Mouse (Mus musculus) thymus, adult 2 months (tissue): ENCODE measurements around the gene Adgb. TPM values are rescaled to one million over a fixed set of nuclear protein-coding genes. Genes with fewer than 3 reads are reported as not detected.

Experiments used
- DNase-seq: peaks from one replicate; pipeline ENCODE4 v3.0.0; 2021
- H3K27ac ChIP-seq: fragments of 200-500 bp; 2 replicates; pipeline ENCODE4 v1.5.1; 2012; ENCODE audit warnings: low read length, control low read depth; ENCODE audit not compliant: control insufficient read depth, insufficient read depth
- H3K27me3 ChIP-seq: fragments of 200-500 bp; 2 replicates; pipeline ENCODE4 v1.6.1; 2012; ENCODE audit warnings: mild to moderate bottlenecking, low read length, moderate library complexity, mixed read lengths; ENCODE audit not compliant: control insufficient read depth, insufficient read depth
- H3K36me3 ChIP-seq: fragments of 200-500 bp; 2 replicates; pipeline ENCODE4 v1.6.1; 2012; ENCODE audit warnings: mild to moderate bottlenecking, low read length, moderate library complexity; ENCODE audit not compliant: control insufficient read depth, insufficient read depth
- H3K4me1 ChIP-seq: fragments of 200-500 bp; replicated peaks from 2 replicates; pipeline ENCODE4 v1.6.1; 2012; ENCODE audit warnings: low read length; ENCODE audit not compliant: control insufficient read depth, insufficient read depth
- H3K4me3 ChIP-seq: fragments of 200-500 bp; 2 replicates; pipeline ENCODE4 v1.5.1; 2012; ENCODE audit warnings: mild to moderate bottlenecking, low read length, control low read depth, moderate library complexity; ENCODE audit not compliant: control insufficient read depth, insufficient read depth
- CTCF ChIP-seq: fragments of 200-500 bp; IDR thresholded peaks from 2 replicates; pipeline ENCODE4 v1.5.1; 2012; ENCODE audit warnings: mild to moderate bottlenecking, control low read depth, low read length, moderate library complexity, borderline replicate concordance; ENCODE audit not compliant: control insufficient read depth, poor library complexity, insufficient read depth; ENCODE audit errors: extremely low read depth
- POLR2A ChIP-seq: fragments of 200-500 bp; IDR thresholded peaks from 2 replicates; pipeline ENCODE4 v1.6.1; 2012; ENCODE audit warnings: mild to moderate bottlenecking, low read length, control low read depth, moderate library complexity; ENCODE audit not compliant: control insufficient read depth, poor library complexity, insufficient read depth; ENCODE audit errors: extremely low read depth
- WGBS: fragments of 180-500 bp; shearing (Covaris S2); methylation state at CpG from one replicate; pipeline ENCODE4 v1.1.7; 2018; 5-methylcytosine and 5-hydroxymethylcytosine counted together
- polyA plus RNA-seq: library from polyadenylated mRNA; depleted of rRNA; stranded (reverse); fragments of >200 nt; gene quantifications from 2 replicates; pipeline ENCODE4 v1.2.3, GENCODE M21; 2012

Adgb gene
- polyA plus RNA-seq, 1 experiment: 0.74 TPM

DNA sequence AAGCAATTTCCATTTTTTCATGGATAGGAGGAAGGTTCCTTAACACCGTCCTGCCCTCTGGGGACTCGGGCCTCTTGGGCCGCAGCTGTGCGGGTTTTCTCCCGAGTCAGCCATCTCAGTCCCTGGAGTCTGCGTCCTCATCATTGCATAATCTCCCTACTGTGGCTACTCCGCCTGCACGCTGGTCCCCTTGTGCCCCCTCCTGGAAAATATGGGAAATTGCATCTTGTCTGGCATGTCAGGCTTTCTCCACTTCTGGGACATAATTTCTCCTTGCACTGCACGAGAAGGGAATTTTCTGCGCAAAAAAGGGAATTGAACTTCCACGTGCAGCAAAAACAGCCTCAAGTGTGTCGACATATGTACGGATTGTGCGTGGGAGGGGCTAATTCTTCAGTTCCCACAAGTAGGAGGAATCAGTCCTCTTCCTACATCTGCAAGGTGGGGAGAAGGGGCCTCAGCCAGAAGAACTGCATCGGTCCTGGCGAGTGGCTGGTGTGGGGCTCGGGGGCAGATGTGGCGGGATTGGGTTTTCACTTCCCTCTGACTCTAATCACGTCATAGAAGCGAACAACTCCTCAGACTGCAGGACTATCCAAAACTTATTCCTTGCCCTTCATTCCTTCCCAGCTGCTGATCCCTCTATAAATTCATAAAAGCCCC is 150.9 kb downstream of the Adgb start:
- DNase-seq: peak; percentile 37
- Histone ChIP-seq H3K36me3 (no peaks in the 10 kb centered on the region), H3K4me3 (no peak overlapping the region), H3K4me1 (peaks cover 3% of the 10 kb centered on the region), H3K27ac (no peak overlapping the region), H3K27me3 (no peaks in the 10 kb centered on the region)
- 9% methylated on average over 20 of the region's 20 CpGs for WGBS
- TF ChIP-seq POLR2A (no peak), CTCF (peak; percentile 61; the same call in 1 of the 2 replicates)

DNA sequence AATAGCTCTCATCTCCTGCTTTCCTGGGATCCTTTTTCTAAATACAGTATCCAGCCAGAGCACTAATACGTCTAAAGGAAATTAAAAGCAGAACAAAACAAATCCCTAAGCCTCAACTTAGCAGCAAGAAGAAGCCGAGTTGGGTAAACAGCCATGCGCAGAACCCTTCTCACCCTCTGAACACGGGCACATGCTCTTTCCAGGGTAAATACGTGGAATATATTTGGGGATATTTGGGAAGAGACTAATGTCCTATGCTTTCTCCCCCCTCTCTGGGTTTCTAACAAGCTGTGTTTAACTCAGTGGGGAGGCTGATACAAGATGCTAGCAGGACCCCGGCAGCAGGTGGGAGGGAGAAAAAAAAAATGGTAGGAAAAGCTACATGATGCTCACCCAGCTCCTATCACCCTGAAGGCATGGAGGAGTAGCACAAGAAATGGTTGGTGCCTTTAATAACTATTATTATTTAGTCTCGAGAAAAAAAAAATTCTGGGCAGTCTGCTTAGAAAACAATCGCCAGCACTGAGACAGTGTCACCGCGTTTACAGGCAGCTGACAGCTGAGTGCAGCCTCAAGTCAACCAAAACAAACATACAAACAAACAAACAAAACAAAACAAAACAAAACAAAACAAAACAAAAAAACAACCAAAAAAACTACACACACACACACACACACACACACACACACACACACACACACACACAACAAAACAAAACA is 151.6 kb downstream of the Adgb start:
- no peaks in the 10 kb centered on the region for H3K36me3 ChIP-seq
- no peak overlapping the region for H3K4me3 ChIP-seq

DNA sequence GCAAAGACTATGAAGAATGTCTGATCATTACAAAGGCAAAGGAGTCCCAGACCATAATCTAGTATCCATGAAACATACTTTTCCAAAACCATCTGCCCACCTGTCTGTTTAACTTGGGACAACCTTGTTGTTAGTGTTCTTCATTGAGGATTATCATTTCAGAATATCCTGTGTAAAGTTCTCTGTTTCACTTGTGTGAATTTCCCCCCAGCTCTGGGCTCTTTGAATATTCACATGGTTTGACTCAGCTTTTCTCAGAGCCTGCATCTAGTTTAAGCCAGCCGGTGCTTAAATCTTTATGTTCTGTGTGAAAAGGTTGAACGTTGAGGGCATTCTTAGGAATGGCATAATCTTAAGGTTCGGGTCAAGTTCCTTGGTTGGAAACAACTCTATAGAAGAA is 154.0 kb downstream of the Adgb start:
- H3K27me3 ChIP-seq: no peaks in the 10 kb centered on the region
- H3K27ac ChIP-seq: no peak overlapping the region
- no peak overlapping the region for H3K4me3 ChIP-seq
- TF ChIP-seq CTCF (no peak), POLR2A (no peak)
- H3K4me1 ChIP-seq: no peaks in the 10 kb centered on the region; the same call in 1 of the 2 replicates
- H3K36me3 ChIP-seq: no peaks in the 10 kb centered on the region
- WGBS: 95% methylated on average over 3 of the region's 3 CpGs
- DNase-seq: no peak

More for the DNA sequence above, 151.6 kb downstream of the Adgb start:
- H3K4me1 ChIP-seq: peaks cover 3% of the 10 kb centered on the region
- no peaks in the 10 kb centered on the region for H3K27me3 ChIP-seq
- TF ChIP-seq POLR2A: no peak
- TF ChIP-seq CTCF: no peak
- no peak for DNase-seq
- 92% methylated on average over 10 of the region's 10 CpGs for WGBS
- H3K27ac ChIP-seq: no peak overlapping the region

- no peak for DNase-seq
- H3K27me3 ChIP-seq: no peaks in the 10 kb centered on the region
- TF ChIP-seq POLR2A (no peak), CTCF (no peak)
- H3K4me1 ChIP-seq: no peaks in the 10 kb centered on the region
- H3K27ac ChIP-seq: no peak overlapping the region
- 55% methylated on average over 2 of the region's 2 CpGs for WGBS
- no peak overlapping the region for H3K4me3 ChIP-seq
- no peaks in the 10 kb centered on the region for H3K36me3 ChIP-seq
These were observed 156.5 kb downstream of the Adgb start for GRCm38 (mm10) chr10:10315631-10316030.

DNA sequence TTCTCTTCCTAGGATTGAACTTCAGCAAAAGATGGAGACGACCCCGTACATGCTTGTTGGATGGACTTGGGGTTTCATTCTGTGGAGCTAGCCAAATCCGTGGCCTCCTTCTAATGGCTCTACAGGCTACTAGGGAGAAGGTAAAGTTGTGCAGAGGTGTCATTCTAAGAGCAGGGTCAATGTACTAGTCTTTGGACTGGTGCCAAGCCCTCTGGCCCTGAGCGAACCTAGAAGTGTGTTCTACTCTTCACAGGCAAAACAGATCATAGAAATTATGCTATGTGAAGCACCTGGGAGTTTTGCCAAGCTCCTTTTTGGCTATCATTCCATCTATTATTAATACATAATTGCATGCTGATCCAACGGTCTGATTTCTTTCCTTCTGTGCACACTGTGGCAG is 157.6 kb downstream of the Adgb start:
- no peaks in the 10 kb centered on the region for H3K4me1 ChIP-seq
- no peak overlapping the region for H3K4me3 ChIP-seq
- H3K27ac ChIP-seq: no peak overlapping the region
- TF ChIP-seq POLR2A (no peak), CTCF (no peak)
- no peaks in the 10 kb centered on the region for H3K27me3 ChIP-seq
- no peaks in the 10 kb centered on the region for H3K36me3 ChIP-seq
- WGBS: 91% methylated on average over 5 of the region's 5 CpGs
- DNase-seq: no peak

- WGBS: 91% methylated on average over 8 of the region's 8 CpGs
- 0 out of 2 replicates have a peak, but pooled peaks cover 3% of the 10 kb centered on the region for H3K4me1 ChIP-seq
- no peaks in the 10 kb centered on the region for H3K36me3 ChIP-seq
- H3K27ac ChIP-seq: no peak overlapping the region
- H3K4me3 ChIP-seq: no peak overlapping the region
- TF ChIP-seq POLR2A (no peak), CTCF (no peak)
- no peak for DNase-seq
- H3K27me3 ChIP-seq: no peaks in the 10 kb centered on the region
These were observed 162.2 kb downstream of the Adgb start for GRCm38 (mm10) chr10:10309877-10310426.

DNA sequence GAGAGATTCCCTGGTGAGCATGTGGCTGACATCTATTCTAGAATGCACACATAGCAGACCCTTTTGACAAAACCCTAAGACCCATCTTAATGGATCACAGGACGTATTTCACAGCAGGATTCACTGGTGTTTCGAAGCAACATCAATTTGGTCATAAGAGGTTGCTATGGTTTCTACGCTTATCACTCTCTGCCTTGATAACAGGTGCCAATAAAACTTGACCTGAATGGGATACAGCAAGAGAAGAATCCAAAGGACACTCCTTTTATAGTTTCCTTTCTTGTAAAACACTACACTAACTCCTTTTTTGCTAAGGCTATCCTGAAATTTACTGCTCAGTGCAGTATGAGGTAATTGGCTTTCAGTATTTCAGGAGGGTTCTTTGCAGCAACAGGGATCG is 163.1 kb downstream of the Adgb start:
- TF ChIP-seq POLR2A (no peak), CTCF (no peak)
- 0 out of 2 replicates have a peak, but pooled peaks cover 3% of the 10 kb centered on the region for H3K4me1 ChIP-seq
- no peak overlapping the region for H3K27ac ChIP-seq
- H3K27me3 ChIP-seq: no peaks in the 10 kb centered on the region
- 98% methylated on average over 4 of the region's 4 CpGs for WGBS
- H3K36me3 ChIP-seq: no peaks in the 10 kb centered on the region
- H3K4me3 ChIP-seq: no peak overlapping the region
- DNase-seq: no peak
